Mouse (Mus musculus): ENCODE data around the gene Foxr1. TPM values are rescaled to one million over a fixed set of nuclear protein-coding genes. Genes with fewer than 3 reads are reported as not detected.
A peak's percentile ranks its signal among the peaks of the same experiment; 100 is the strongest.
"Not testable (repeated sequence)": the region's sequence is repeated elsewhere in the genome, so short reads cannot be mapped to it uniquely, and the experiment has no call there.

The Foxr1 gene
- total RNA-seq, 2 experiments from 2014 or later, result not detected

GRCm38 (mm10) chr9:44477339-44478228 is 36.6 kb upstream of the Foxr1 start:
- DNase-seq, result peak; percentile 31

- DNase-seq, result no peak
Observed at GRCm38 (mm10) chr9:44475936-44476335, 35.0 kb upstream of the Foxr1 start.

- peak; percentile 74 for DNase-seq
Observed at GRCm38 (mm10) chr9:44474327-44474726, 33.4 kb upstream of the Foxr1 start.

GRCm38 (mm10) chr9:44473184-44473583 is 32.2 kb upstream of the Foxr1 start:
- DNase-seq, result no peak

- no peak for DNase-seq
Observed at GRCm38 (mm10) chr9:44468800-44469199, 27.9 kb upstream of the Foxr1 start.

- DNase-seq, result no peak
Observed at GRCm38 (mm10) chr9:44468224-44468623, 27.3 kb upstream of the Foxr1 start.

- no peak for DNase-seq
Observed at GRCm38 (mm10) chr9:44461950-44462349, 21.0 kb upstream of the Foxr1 start.

GRCm38 (mm10) chr9:44457035-44457742 is 16.3 kb upstream of the Foxr1 start:
- peak; percentile 22 for DNase-seq

GRCm38 (mm10) chr9:44454891-44455220 is 13.9 kb upstream of the Foxr1 start, which contains the start of gene Upk2:
TSS of gene Upk2 (minus strand) at chr9:44454976.
- DNase-seq, result no peak

- DNase-seq, result peak; percentile 92
Observed at GRCm38 (mm10) chr9:44454132-44454890, 13.4 kb upstream of the Foxr1 start.

GRCm38 (mm10) chr9:44450387-44450786 is 9.5 kb upstream of the Foxr1 start:
- DNase-seq, result no peak

GRCm38 (mm10) chr9:44444402-44445025 is 3.6 kb upstream of the Foxr1 start:
- not testable (repeated sequence) for DNase-seq

GRCm38 (mm10) chr9:44435747-44436146 is 5.2 kb downstream of the Foxr1 start:
- no peak for DNase-seq

GRCm38 (mm10) chr9:44432577-44433185 is 8.3 kb downstream of the Foxr1 start:
- no peak for DNase-seq

- no peak for DNase-seq
Observed at GRCm38 (mm10) chr9:44423576-44423975, 17.4 kb downstream of the Foxr1 start.

- no peak for DNase-seq
Observed at GRCm38 (mm10) chr9:44420280-44420898, 20.5 kb downstream of the Foxr1 start.

GRCm38 (mm10) chr9:44419730-44420129 is 21.2 kb downstream of the Foxr1 start:
- not testable (repeated sequence) for DNase-seq

GRCm38 (mm10) chr9:44418519-44419385 is 22.2 kb downstream of the Foxr1 start, which contains the start of gene Ccdc84:
TSS of gene Ccdc84 (minus strand) at chr9:44418569.
- no peak for DNase-seq

GRCm38 (mm10) chr9:44417892-44418363 is 23.0 kb downstream of the Foxr1 start:
- peak; percentile 97 for DNase-seq

Measured in gastrocnemius, postnatal 10 days (tissue).